Mouse (Mus musculus): ENCODE measurements around the gene Ddx20.

GRCm38 (mm10) chr3:105712827-105713226, 25.5 kb upstream of the Ddx20 start:
- TF ChIP-seq CTCF (IDR thresholded peaks at IDR 0.05), result no peak
- no peak for TF ChIP-seq EP300 (IDR thresholded peaks at IDR 0.05)
